Mouse (Mus musculus) embryonic fibroblast, embryonic 13.5 days (primary cell): ENCODE data around the gene Ikzf1.

Experiments
- CTCF ChIP-seq: IDR thresholded peaks from 2 replicates; pipeline ENCODE4 v1.5.1; 2011; ENCODE audit warnings: mild to moderate bottlenecking, control low read depth, low read length, moderate library complexity, borderline replicate concordance; ENCODE audit not compliant: insufficient read depth
- POLR2A ChIP-seq: IDR thresholded peaks from 2 replicates; pipeline ENCODE4 v1.6.1; 2011; ENCODE audit warnings: low read depth, mild to moderate bottlenecking, control low read depth, low read length, moderate library complexity

DNA sequence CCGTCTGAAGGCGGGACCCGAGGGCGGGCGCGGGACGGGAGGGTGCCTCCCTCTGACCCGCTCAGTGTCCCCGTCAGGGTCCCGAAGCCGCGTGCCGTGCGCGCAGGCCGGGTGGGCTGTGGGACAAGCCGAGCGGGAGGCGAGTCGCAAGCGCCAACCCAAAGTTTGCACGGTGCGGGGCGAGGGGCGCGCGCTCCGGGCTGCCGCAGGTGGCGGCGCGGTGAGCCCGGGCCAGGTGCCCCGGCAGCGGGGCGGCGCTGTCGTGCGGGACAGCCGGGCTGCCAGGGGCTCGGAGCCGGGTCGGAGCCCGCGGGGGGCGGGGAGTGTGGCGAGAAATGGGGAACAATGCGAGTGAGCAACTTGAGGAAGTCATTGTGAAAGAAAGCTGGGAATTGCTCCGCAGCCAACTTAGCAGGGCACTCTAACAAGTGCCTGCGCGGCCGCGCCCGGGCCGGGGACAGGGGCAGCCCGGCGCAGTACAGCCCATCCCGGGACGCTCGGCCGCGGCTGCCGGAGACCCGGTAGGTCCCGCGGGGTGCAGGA, 1.1 kb downstream of the Ikzf1 start:
- TF ChIP-seq POLR2A: no peak
- no peak for TF ChIP-seq CTCF
